Mouse (Mus musculus) MEL (cell line): ENCODE data around the gene Myct1. TPM values are rescaled to one million over a fixed set of nuclear protein-coding genes. Genes with fewer than 3 reads are reported as not detected.

ENCODE experiments used
- DNase-seq: peaks from one replicate; pipeline ENCODE4 v3.0.0; 2011; ENCODE audit warnings: low read depth, low spot score
- H3K27ac ChIP-seq: 2 replicates; pipeline ENCODE4 v1.5.1; 2012; ENCODE audit warnings: low read depth, mild to moderate bottlenecking, control low read depth, low read length, moderate library complexity; ENCODE audit not compliant: control insufficient read depth
- H3K27me3 ChIP-seq, 2 experiments: fragments of 150-350 bp in 1 of 2; sonication (generic) in 1 of 2; 2 replicates each; pipeline ENCODE4 v1.6.1; 2012; ENCODE audit warnings: low read length in 2 of 2, mild to moderate bottlenecking in 2 of 2, improper control_type of control experiment in 1 of 2, moderate library complexity in 1 of 2; ENCODE audit not compliant: insufficient read depth in 2 of 2, control insufficient read depth in 1 of 2
- H3K36me3 ChIP-seq, 2 experiments: 2 replicates each; pipeline ENCODE4 v1.6.1; 2012 to 2014; ENCODE audit warnings: low read length in 2 of 2, improper control_type of control experiment in 1 of 2, inconsistent platforms in 1 of 2, mild to moderate bottlenecking in 1 of 2; ENCODE audit not compliant: insufficient read depth in 2 of 2, control insufficient read depth in 1 of 2
- H3K4me1 ChIP-seq, 2 experiments: fragments of 150-350 bp in 1 of 2; sonication (generic) in 1 of 2; 2 replicates each; pipeline ENCODE4 v1.6.1; 2012; ENCODE audit warnings: low read length in 2 of 2, improper control_type of control experiment in 1 of 2, mild to moderate bottlenecking in 1 of 2; ENCODE audit not compliant: insufficient read depth in 2 of 2, control insufficient read depth in 1 of 2
- H3K4me3 ChIP-seq, 2 experiments: fragments of 150-350 bp in 1 of 2; sonication (generic) in 1 of 2; 2 replicates each; pipeline ENCODE4 v1.5.1; 2012; ENCODE audit warnings: low read depth in 2 of 2, low read length in 2 of 2, mild to moderate bottlenecking in 2 of 2, moderate library complexity in 2 of 2, control low read depth in 1 of 2, improper control_type of control experiment in 1 of 2; ENCODE audit not compliant: control insufficient read depth in 1 of 2, insufficient read depth in 1 of 2
- H3K79me2 ChIP-seq: 2 replicates; pipeline ENCODE4 v1.6.1; 2012; ENCODE audit warnings: mild to moderate bottlenecking, low read length, moderate library complexity; ENCODE audit not compliant: control insufficient read depth, poor library complexity, insufficient read depth
- H3K9ac ChIP-seq: 2 replicates; pipeline ENCODE4 v1.6.1; 2012; ENCODE audit warnings: low read depth, mild to moderate bottlenecking, control low read depth, low read length, moderate library complexity; ENCODE audit not compliant: control insufficient read depth, poor library complexity, severe bottlenecking
- H3K9me3 ChIP-seq: fragments of 150-350 bp; sonication (generic); replicated peaks from 2 replicates; pipeline ENCODE4 v1.6.1; 2012; ENCODE audit warnings: mild to moderate bottlenecking, low read length, improper control_type of control experiment, moderate library complexity; ENCODE audit not compliant: insufficient read depth
- GABPA ChIP-seq: IDR thresholded peaks from 2 replicates; pipeline ENCODE4 v1.6.1; 2012; ENCODE audit warnings: low read depth, mild to moderate bottlenecking, inconsistent platforms, low read length, improper control_type of control experiment, moderate library complexity
- MAX ChIP-seq: IDR thresholded peaks from 2 replicates; pipeline ENCODE4 v1.6.1; 2011; ENCODE audit warnings: low read length, improper control_type of control experiment
- MAZ ChIP-seq: IDR thresholded peaks from 2 replicates; pipeline ENCODE4 v1.6.1; 2012; ENCODE audit warnings: low read depth, mild to moderate bottlenecking, inconsistent platforms, low read length, improper control_type of control experiment
- MEF2A ChIP-seq: IDR thresholded peaks from 2 replicates; pipeline ENCODE4 v1.6.1; 2014; ENCODE audit warnings: low read depth, mild to moderate bottlenecking, inconsistent platforms, low read length, improper control_type of control experiment; ENCODE audit not compliant: poor library complexity, insufficient replicate concordance, severe bottlenecking; ENCODE audit errors: extremely low read depth
- NRF1 ChIP-seq: IDR thresholded peaks from 2 replicates; pipeline ENCODE4 v1.6.1; 2014; ENCODE audit warnings: low read depth, mild to moderate bottlenecking, inconsistent platforms, low read length, improper control_type of control experiment, moderate library complexity; ENCODE audit not compliant: poor library complexity, insufficient read depth, severe bottlenecking
- POLR2A ChIP-seq, 2 experiments: IDR thresholded peaks; 2 replicates each; pipeline ENCODE4 v1.6.1; 2011 to 2012; ENCODE audit warnings: low read length in 2 of 2, mild to moderate bottlenecking in 2 of 2, control low read depth in 1 of 2, improper control_type of control experiment in 1 of 2, low read depth in 1 of 2, moderate library complexity in 1 of 2; ENCODE audit not compliant: control insufficient read depth in 1 of 2, insufficient read depth in 1 of 2, poor library complexity in 1 of 2
- RCOR1 ChIP-seq: IDR thresholded peaks from 2 replicates; pipeline ENCODE4 v1.6.1; 2012; ENCODE audit warnings: low read depth, mild to moderate bottlenecking, inconsistent platforms, low read length, improper control_type of control experiment
- TAL1 ChIP-seq: IDR thresholded peaks from 2 replicates; pipeline ENCODE4 v1.6.1; 2012; ENCODE audit warnings: mild to moderate bottlenecking, inconsistent platforms, low read length, moderate library complexity, mixed read lengths
- TCF12 ChIP-seq: IDR thresholded peaks from 2 replicates; pipeline ENCODE4 v1.6.1; 2014; ENCODE audit warnings: low read depth, mild to moderate bottlenecking, inconsistent platforms, low read length, improper control_type of control experiment, moderate library complexity
- ZMIZ1 ChIP-seq: IDR thresholded peaks from 2 replicates; pipeline ENCODE4 v1.6.1; 2012; ENCODE audit warnings: low read depth, mild to moderate bottlenecking, inconsistent platforms, low read length, improper control_type of control experiment, moderate library complexity
- ZNF384 ChIP-seq: IDR thresholded peaks from 2 replicates; pipeline ENCODE4 v1.6.1; 2012; ENCODE audit warnings: low read depth, mild to moderate bottlenecking, inconsistent platforms, low read length, improper control_type of control experiment
- polyA plus RNA-seq, 2 experiments: library from polyadenylated mRNA; stranded (reverse) in 1 of 2; unstranded in 1 of 2; fragments of >175 nt in 1 of 2; fragments of >200 nt in 1 of 2; gene quantifications; 2 replicates each; pipeline versions ENCODE4 v1.2.1 to v1.2.4; 2012; ENCODE audit warnings: low replicate concordance in 2 of 2, low read depth in 1 of 2; ENCODE audit not compliant: insufficient read length in 2 of 2, insufficient read depth in 1 of 2, missing spikeins in 1 of 2
- total RNA-seq: library from RNA; depleted of rRNA; stranded (reverse); fragments of 300-350 nt; gene quantifications from 2 replicates; pipeline ENCODE4 v1.2.3, GENCODE M21; 2012

The Myct1 gene
- total and polyA plus RNA-seq, 3 experiments: 0.24 TPM; not detected in 2

DNA sequence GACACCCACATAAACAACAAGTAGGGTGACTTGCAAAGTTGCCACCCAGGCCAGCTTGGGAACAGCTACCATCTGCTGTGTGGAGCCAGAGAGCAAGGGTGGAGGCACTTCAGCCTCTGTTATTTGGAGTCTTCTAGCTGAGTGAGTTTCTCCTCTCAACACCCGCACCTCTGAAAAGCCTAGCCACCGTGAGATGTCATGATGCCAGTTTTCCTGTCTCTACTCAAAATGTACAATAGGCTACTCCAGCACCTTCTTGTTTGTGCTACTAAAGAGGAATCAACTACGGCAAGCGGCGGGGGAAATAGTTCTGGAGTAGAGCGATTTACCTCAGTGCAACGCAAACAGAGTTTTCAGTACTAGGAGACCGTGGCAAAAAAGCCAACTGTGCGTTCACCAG is 45.8 kb upstream of the Myct1 start:
- Histone ChIP-seq H3K79me2 (no peaks in the 10 kb centered on the region), H3K27me3 (peaks cover 0 to 3% of the 10 kb centered on the region in 2 experiments; a peak in 2 of 4 replicates), H3K4me1 (no peaks in the 10 kb centered on the region), H3K9ac (no peak overlapping the region), H3K9me3 (no peaks in the 10 kb centered on the region), H3K36me3 (no peaks in the 10 kb centered on the region), H3K4me3 (no peak overlapping the region), H3K27ac (no peak overlapping the region)
- TF ChIP-seq MEF2A (no peak), MAX (no peak), TCF12 (no peak), GABPA (no peak), POLR2A (IDR thresholded peaks at IDR 0.05; ENCODE audit: control insufficient read depth in 1 of 2, insufficient read depth in 1 of 2, low read depth in 1 of 2, low read length in 2 of 2, poor library complexity in 1 of 2) (no peak), MAZ (no peak), ZNF384 (no peak)
- no peak for DNase-seq

DNA sequence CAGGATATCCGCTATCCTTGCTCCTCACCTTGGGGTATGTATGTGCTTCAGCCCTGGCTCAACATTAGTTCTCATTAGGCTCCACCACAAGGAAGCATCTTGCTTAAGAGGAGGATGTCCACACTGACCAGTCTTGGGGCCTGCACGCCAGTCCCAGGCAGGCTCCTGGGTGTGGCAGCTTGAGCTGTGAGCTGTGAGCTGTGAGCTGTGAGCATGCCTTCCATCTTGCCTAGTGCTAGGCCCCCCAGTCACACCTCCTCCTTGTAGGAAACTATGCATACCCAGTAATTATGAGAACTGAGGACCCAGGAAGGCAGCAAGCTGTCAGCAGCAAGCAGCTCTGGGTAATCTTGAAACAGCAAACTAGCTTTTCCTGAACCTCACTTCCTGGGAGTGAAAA is 44.9 kb upstream of the Myct1 start:
- Histone ChIP-seq H3K27ac (no peak overlapping the region), H3K79me2 (no peaks in the 10 kb centered on the region)

DNA sequence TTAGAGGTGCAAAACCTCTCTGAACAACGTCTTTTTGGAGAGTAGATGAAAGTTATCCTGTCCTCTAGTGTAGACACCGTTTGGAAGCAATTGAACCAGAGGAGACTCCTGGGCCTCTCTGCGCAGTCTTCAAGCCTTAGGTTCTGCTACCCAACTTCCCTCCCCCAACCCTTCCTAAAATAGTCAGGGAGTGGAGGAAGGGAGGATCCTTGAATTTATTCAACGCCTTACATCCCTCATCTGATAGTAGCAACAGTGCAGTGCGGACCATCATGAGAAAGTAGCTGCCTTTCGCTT is 43.8 kb upstream of the Myct1 start:
- H3K9me3 ChIP-seq: no peaks in the 10 kb centered on the region
- H3K9ac ChIP-seq: no peak overlapping the region
- no peaks in the 10 kb centered on the region for H3K79me2 ChIP-seq
- H3K27me3 ChIP-seq: peaks cover 0 to 5% of the 10 kb centered on the region in 2 experiments; a peak in 2 of 4 replicates
- DNase-seq: no peak
- no peak for TF ChIP-seq ZMIZ1
- TF ChIP-seq RCOR1: no peak
- TF ChIP-seq, all 39 proteins: peak for 0
- no peaks in the 10 kb centered on the region for H3K36me3 ChIP-seq
- no peak overlapping the region for H3K27ac ChIP-seq
- no peaks in the 10 kb centered on the region for H3K4me1 ChIP-seq
- no peak overlapping the region for H3K4me3 ChIP-seq

More for the DNA sequence above, 44.9 kb upstream of the Myct1 start:
- H3K4me1 ChIP-seq: no peaks in the 10 kb centered on the region
- no peaks in the 10 kb centered on the region for H3K9me3 ChIP-seq
- peaks cover 0 to 3% of the 10 kb centered on the region in 2 experiments; a peak in 2 of 4 replicates for H3K27me3 ChIP-seq
- H3K36me3 ChIP-seq: no peaks in the 10 kb centered on the region
- DNase-seq: no peak
- no peak overlapping the region for H3K9ac ChIP-seq
- H3K4me3 ChIP-seq: no peak overlapping the region
- TF ChIP-seq NRF1 (no peak), TAL1 (no peak)
- TF ChIP-seq, all 39 proteins: peak for 0
